Mouse (Mus musculus) intestine, embryonic 14.5 days (tissue): ENCODE data around the gene Gm49361. TPM values are rescaled to one million over a fixed set of nuclear protein-coding genes. Genes with fewer than 3 reads are reported as not detected.

Experiments
- ATAC-seq: fragments of 200-750 bp; cut with Nextera tagmentation; replicated peaks from 2 replicates; pipeline ENCODE4 v1.8.0; 2017; ENCODE audit warnings: low read depth, moderate number of reproducible peaks, moderate TSS enrichment, moderate library complexity; ENCODE audit not compliant: low FRiP score, low TSS enrichment
- DNase-seq: peaks from one replicate; pipeline ENCODE4 v3.0.0-alpha.2; 2018; ENCODE audit warnings: low spot score
- H3K27ac ChIP-seq: fragments of 300-500 bp; sonication (generic); 2 replicates; pipeline ENCODE4 v1.5.1; 2014; ENCODE audit warnings: low read depth, mild to moderate bottlenecking, control low read depth
- H3K27me3 ChIP-seq: fragments of 300-500 bp; sonication (generic); replicated peaks from 2 replicates; pipeline ENCODE4 v1.6.1; 2014; ENCODE audit warnings: low read length, control low read depth; ENCODE audit not compliant: control insufficient read depth, insufficient read depth
- H3K36me3 ChIP-seq: fragments of 300-500 bp; sonication (generic); 2 replicates; pipeline ENCODE4 v1.6.1; 2014; ENCODE audit warnings: low read length, control low read depth; ENCODE audit not compliant: control insufficient read depth, insufficient read depth
- H3K4me1 ChIP-seq: fragments of 300-500 bp; sonication (generic); replicated peaks from 2 replicates; pipeline ENCODE4 v1.6.1; 2014; ENCODE audit warnings: low read length, control low read depth, mixed read lengths; ENCODE audit not compliant: control insufficient read depth, insufficient read depth
- H3K4me2 ChIP-seq: fragments of 300-500 bp; sonication (generic); 2 replicates; pipeline ENCODE4 v1.6.1; 2014; ENCODE audit warnings: low read length
- H3K4me3 ChIP-seq: fragments of 300-500 bp; sonication (generic); 2 replicates; pipeline ENCODE4 v1.5.1; 2014; ENCODE audit warnings: low read depth, low read length, control low read depth, mixed read lengths
- H3K9ac ChIP-seq: fragments of 300-500 bp; sonication (generic); 2 replicates; pipeline ENCODE4 v1.6.1; 2014; ENCODE audit warnings: mild to moderate bottlenecking, low read length
- H3K9me3 ChIP-seq: fragments of 300-500 bp; sonication (generic); 2 replicates; pipeline ENCODE4 v1.6.1; 2016; ENCODE audit warnings: low read length, control low read depth; ENCODE audit not compliant: control insufficient read depth
- WGBS: fragments of 180-500 bp; shearing (Covaris S2); extraction: QIAGEN DNeasy Blood & Tissue Kit; methylation state at CpG from one replicate; pipeline ENCODE4 v1.1.7; 2014; 5-methylcytosine and 5-hydroxymethylcytosine counted together
- polyA plus RNA-seq: library from polyadenylated mRNA; unstranded; fragments of >200 nt; fragmentation: Nextera tagmentation; extraction: Ambion mirVana; gene quantifications from 2 replicates; pipeline ENCODE4 v1.2.1, GENCODE M21; 2014

Gene Gm49361
- polyA plus RNA-seq: not detected in 2 replicates

- under 1% methylated on average over 64 of the region's 68 CpGs for WGBS
- peak within 1 kb of the TSS; percentile 91 for H3K27ac ChIP-seq
- H3K4me1 ChIP-seq: peaks cover 11% of the 10 kb centered on the region
- peak; percentile 91 for DNase-seq
- peak within 1 kb of the TSS; percentile 68 for H3K4me3 ChIP-seq
- peak within 1 kb of the TSS; percentile 92 for H3K9ac ChIP-seq
- no peaks in the 10 kb centered on the region for H3K36me3 ChIP-seq
- peak within 1 kb of the TSS; percentile 84 for H3K4me2 ChIP-seq
- ATAC-seq: peak; percentile 93
- no peaks in the 10 kb centered on the region for H3K9me3 ChIP-seq
- no peaks in the 10 kb centered on the region for H3K27me3 ChIP-seq
Measured at GRCm38 (mm10) chr14:57746001-57746771, at the start of gene Gm49361. Gm49361 (minus strand) TSS chr14:57746103.

DNA sequence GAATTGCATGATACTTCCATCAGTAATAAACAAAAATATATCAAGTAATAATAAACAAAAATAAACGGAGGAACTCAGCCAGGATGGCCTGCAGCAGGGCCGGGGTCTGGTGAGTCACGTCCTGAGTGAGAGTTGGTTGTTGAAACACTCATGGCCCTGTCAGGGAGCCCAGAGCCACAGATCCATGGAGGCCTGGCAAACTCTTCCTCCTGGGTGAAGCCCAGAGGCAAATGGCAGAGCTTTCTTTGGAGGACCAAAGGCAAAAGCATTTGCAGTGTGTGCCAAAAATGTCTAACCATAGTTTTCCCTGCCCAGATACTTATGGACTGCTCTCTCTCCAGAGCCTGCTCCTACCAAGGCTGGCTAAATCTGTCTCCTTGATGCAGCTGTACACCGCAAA lies 45.3 kb upstream of the Gm49361 start:
- no peak for DNase-seq
- ATAC-seq: no peak
- Histone ChIP-seq H3K9me3 (no peaks in the 10 kb centered on the region), H3K36me3 (no peaks in the 10 kb centered on the region), H3K4me1 (no peaks in the 10 kb centered on the region), H3K27me3 (no peaks in the 10 kb centered on the region), H3K9ac (no peak overlapping the region), H3K4me2 (no peak overlapping the region), H3K4me3 (no peak overlapping the region), H3K27ac (no peak overlapping the region)
- 62% methylated on average over 4 of the region's 4 CpGs for WGBS

DNA sequence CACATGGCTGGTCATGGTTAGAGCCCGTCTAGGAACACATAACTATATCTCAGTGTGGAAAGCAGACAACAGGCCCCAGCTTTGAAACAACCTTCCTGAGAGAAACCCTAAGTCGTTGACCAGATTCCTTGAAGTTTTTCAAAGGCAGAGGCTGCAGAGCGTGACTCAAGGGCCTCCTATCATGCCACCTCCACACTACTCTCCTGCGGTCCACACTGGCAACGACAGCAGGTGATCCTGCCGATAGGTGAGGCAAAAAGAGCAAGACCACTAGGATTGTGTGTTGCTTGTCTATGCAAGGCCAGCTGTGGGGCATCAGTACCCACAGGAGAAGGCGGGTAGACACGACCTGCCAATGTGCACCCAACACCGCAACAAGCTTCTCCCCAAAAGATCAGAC lies 43.9 kb upstream of the Gm49361 start:
- DNase-seq (no peak), ATAC-seq (no peak)
- Histone ChIP-seq H3K9me3 (no peaks in the 10 kb centered on the region), H3K4me1 (no peaks in the 10 kb centered on the region), H3K36me3 (no peaks in the 10 kb centered on the region), H3K9ac (no peak overlapping the region), H3K27me3 (no peaks in the 10 kb centered on the region), H3K4me2 (no peak overlapping the region), H3K27ac (no peak overlapping the region), H3K4me3 (no peak overlapping the region)
- 88% methylated on average over 9 of the region's 9 CpGs for WGBS

DNA sequence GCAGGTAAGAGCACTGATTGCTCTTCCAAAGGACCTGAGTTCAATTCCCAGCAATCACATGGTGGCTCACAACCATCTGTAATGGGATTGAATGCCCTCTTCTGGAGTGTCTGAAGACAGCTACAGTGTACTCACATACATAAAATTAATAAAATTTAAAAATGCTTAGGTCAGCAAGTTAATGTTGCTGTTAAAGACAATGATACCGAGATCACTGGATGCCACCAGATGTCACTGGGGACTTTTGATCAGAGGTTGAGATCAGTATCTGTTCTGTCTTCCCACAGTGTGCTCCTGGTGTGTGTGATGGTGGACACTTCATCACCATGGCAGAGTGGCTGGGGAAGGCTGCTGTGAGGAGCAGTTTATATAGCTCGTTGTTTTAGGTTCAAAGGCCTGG lies 43.4 kb upstream of the Gm49361 start:
- no peak overlapping the region for H3K4me2 ChIP-seq
- H3K27me3 ChIP-seq: no peaks in the 10 kb centered on the region
- H3K9ac ChIP-seq: no peak overlapping the region
- no peaks in the 10 kb centered on the region for H3K9me3 ChIP-seq
- DNase-seq: no peak
- H3K4me1 ChIP-seq: no peaks in the 10 kb centered on the region
- no peaks in the 10 kb centered on the region for H3K36me3 ChIP-seq
- 68% methylated on average over 2 of the region's 2 CpGs for WGBS
- ATAC-seq: no peak
- no peak overlapping the region for H3K4me3 ChIP-seq
- H3K27ac ChIP-seq: no peak overlapping the region

- no peak overlapping the region for H3K4me3 ChIP-seq
- WGBS: 41% methylated on average over 4 of the region's 4 CpGs
- H3K36me3 ChIP-seq: no peaks in the 10 kb centered on the region
- no peak overlapping the region for H3K4me2 ChIP-seq
- no peaks in the 10 kb centered on the region for H3K27me3 ChIP-seq
- no peak for DNase-seq
- ATAC-seq: no peak
- H3K27ac ChIP-seq: no peak overlapping the region
- H3K4me1 ChIP-seq: no peaks in the 10 kb centered on the region
- H3K9me3 ChIP-seq: no peaks in the 10 kb centered on the region
- H3K9ac ChIP-seq: no peak overlapping the region
Measured at GRCm38 (mm10) chr14:57787406-57787805, 41.5 kb upstream of the Gm49361 start.

- Histone ChIP-seq H3K4me2 (no peak overlapping the region), H3K9ac (no peak overlapping the region), H3K4me1 (no peaks in the 10 kb centered on the region), H3K4me3 (no peak overlapping the region), H3K27me3 (no peaks in the 10 kb centered on the region), H3K27ac (no peak overlapping the region), H3K36me3 (no peaks in the 10 kb centered on the region), H3K9me3 (no peaks in the 10 kb centered on the region)
- DNase-seq (no peak), ATAC-seq (no peak)
- 77% methylated on average over 6 of the region's 6 CpGs for WGBS
Measured at GRCm38 (mm10) chr14:57772157-57772815, 26.4 kb upstream of the Gm49361 start.

- Histone ChIP-seq H3K27me3 (no peaks in the 10 kb centered on the region), H3K4me3 (no peak overlapping the region), H3K9ac (no peak overlapping the region), H3K9me3 (no peaks in the 10 kb centered on the region), H3K4me1 (no peaks in the 10 kb centered on the region), H3K27ac (no peak overlapping the region), H3K4me2 (no peak overlapping the region), H3K36me3 (no peaks in the 10 kb centered on the region)
- no peak for DNase-seq
- ATAC-seq: no peak
- 92% methylated on average over 5 of the region's 5 CpGs for WGBS
Measured at GRCm38 (mm10) chr14:57769102-57769501, 23.2 kb upstream of the Gm49361 start.

GRCm38 (mm10) chr14:57760447-57761412 lies 14.8 kb upstream of the Gm49361 start:
- Histone ChIP-seq H3K4me3 (no peak overlapping the region), H3K27ac (no peak overlapping the region), H3K4me1 (no peaks in the 10 kb centered on the region), H3K9me3 (no peaks in the 10 kb centered on the region), H3K4me2 (no peak overlapping the region), H3K27me3 (no peaks in the 10 kb centered on the region), H3K9ac (no peak overlapping the region), H3K36me3 (no peaks in the 10 kb centered on the region)
- WGBS: 67% methylated on average over 10 of the region's 10 CpGs
- ATAC-seq (no peak), DNase-seq (no peak)
